Mouse (Mus musculus) hindbrain, postnatal 0 days (tissue): Measurements from ENCODE around the gene Parp9. TPM values are rescaled to one million over a fixed set of nuclear protein-coding genes. Genes with fewer than 3 reads are reported as not detected.
"Not testable (repeated sequence)": the region's sequence is repeated elsewhere in the genome, so short reads cannot be mapped to it uniquely, and the experiment has no call there.

Experiments used
- ATAC-seq: fragments of 200-750 bp; cut with Nextera tagmentation; 2 replicates; pipeline ENCODE4 v1.8.0; 2017; ENCODE audit warnings: mild to moderate bottlenecking, moderate TSS enrichment, moderate library complexity
- DNase-seq: peaks from one replicate; pipeline ENCODE4 v3.0.0-alpha.2; 2015; ENCODE audit warnings: low spot score
- H3K27ac ChIP-seq: fragments of 300-500 bp; sonication (generic); 2 replicates; pipeline ENCODE4 v1.5.1; 2014; ENCODE audit warnings: mild to moderate bottlenecking
- H3K27me3 ChIP-seq: fragments of 300-500 bp; sonication (generic); 2 replicates; pipeline ENCODE4 v1.6.1; 2014; ENCODE audit warnings: low read length, mixed read lengths; ENCODE audit not compliant: insufficient read depth
- H3K36me3 ChIP-seq: fragments of 300-500 bp; sonication (generic); 2 replicates; pipeline ENCODE4 v1.6.1; 2014; ENCODE audit warnings: low read length, mixed read lengths; ENCODE audit not compliant: insufficient read depth
- H3K4me1 ChIP-seq: fragments of 300-500 bp; sonication (generic); 2 replicates; pipeline ENCODE4 v1.6.1; 2014; ENCODE audit warnings: antibody characterized with exemption, low read length, mixed read lengths; ENCODE audit not compliant: insufficient read depth
- H3K4me2 ChIP-seq: fragments of 300-500 bp; sonication (generic); 2 replicates; pipeline ENCODE4 v1.6.1; 2014; ENCODE audit warnings: low read depth, mild to moderate bottlenecking, low read length, moderate library complexity, mixed read lengths
- H3K4me3 ChIP-seq: fragments of 300-500 bp; sonication (generic); 2 replicates; pipeline ENCODE4 v1.5.1; 2014; ENCODE audit warnings: low read length
- H3K9ac ChIP-seq: fragments of 300-500 bp; sonication (generic); replicated peaks from 2 replicates; pipeline ENCODE4 v1.6.1; 2014; ENCODE audit warnings: mild to moderate bottlenecking, low read length, moderate library complexity, mixed read lengths
- H3K9me3 ChIP-seq: fragments of 300-500 bp; sonication (generic); 2 replicates; pipeline ENCODE4 v1.6.1; 2016; ENCODE audit warnings: low read length, mixed read lengths
- CTCF ChIP-seq: IDR thresholded peaks from 2 replicates; pipeline ENCODE4 v1.5.1; 2016; ENCODE audit warnings: antibody characterized with exemption, control low read depth, low read depth
- WGBS: fragments of 180-500 bp; shearing (Covaris S2); extraction: QIAGEN DNeasy Blood & Tissue Kit; methylation state at CpG from one replicate; pipeline ENCODE4 v1.1.7; 2014; 5-methylcytosine and 5-hydroxymethylcytosine counted together
- polyA plus RNA-seq: library from polyadenylated mRNA; unstranded; fragments of >200 nt; fragmentation: Nextera tagmentation; extraction: Ambion mirVana; gene quantifications from 2 replicates; pipeline ENCODE4 v1.2.1, GENCODE M21; 2015
- total RNA-seq: library from RNA; depleted of rRNA; stranded (reverse); fragments of >200 nt; gene quantifications from 2 replicates; pipeline ENCODE4 v1.2.3, GENCODE M21; 2014

Gene Parp9
- total and polyA plus RNA-seq, 2 experiments from 2014 or later = 2.5 to 3.6 TPM

DNA sequence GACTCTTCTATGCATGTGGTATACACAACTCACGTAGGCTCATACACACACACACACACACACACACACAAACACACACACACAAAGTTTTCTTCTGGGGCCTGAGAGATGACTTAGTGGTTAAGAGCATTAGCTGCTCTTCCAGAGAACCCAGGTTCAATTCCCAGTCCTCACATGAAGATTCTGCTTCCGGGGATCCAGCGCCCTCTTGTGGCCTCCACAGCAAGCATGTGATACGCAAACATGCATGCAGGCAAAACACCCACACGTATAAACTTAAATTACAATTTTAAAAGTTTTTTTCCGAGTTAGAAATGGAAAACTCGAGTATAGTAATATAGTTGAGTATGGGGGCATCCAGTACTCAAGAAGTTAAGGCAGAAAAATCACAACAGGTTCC, 3.1 kb downstream of the Parp9 start:
- Histone ChIP-seq H3K4me3 (no peak overlapping the region), H3K36me3 (no peaks in the 10 kb centered on the region), H3K9ac (no peak overlapping the region), H3K27ac (no peak overlapping the region), H3K4me1 (no peaks in the 10 kb centered on the region; the same call in 1 of the 2 replicates), H3K27me3 (no peaks in the 10 kb centered on the region), H3K4me2 (no peak overlapping the region), H3K9me3 (no peaks in the 10 kb centered on the region)
- DNase-seq = no peak
- no peak for ATAC-seq
- peak; percentile 42 for TF ChIP-seq CTCF
- 88% methylated on average over 7 of the region's 7 CpGs for WGBS

DNA sequence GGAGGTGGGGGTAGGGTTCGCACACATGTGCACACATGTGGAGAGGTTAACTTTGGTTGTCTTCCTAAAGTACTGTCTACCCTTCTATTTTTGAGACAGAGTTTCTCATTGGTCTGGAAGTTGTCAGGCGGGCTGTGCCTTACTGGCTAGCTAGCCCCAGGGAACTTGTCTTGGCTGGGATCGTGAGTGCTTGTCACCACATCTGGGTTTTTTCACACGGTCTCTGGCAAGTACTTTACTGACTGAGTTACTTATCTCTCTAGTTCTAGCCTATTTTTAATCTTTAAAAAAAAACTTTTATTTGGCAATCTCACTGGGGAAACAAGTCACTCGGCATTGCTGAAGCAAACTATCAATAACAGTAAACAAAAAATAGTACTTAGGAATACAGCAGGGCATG, 11.0 kb downstream of the Parp9 start:
- Histone ChIP-seq H3K27me3 (no peaks in the 10 kb centered on the region), H3K36me3 (no peaks in the 10 kb centered on the region), H3K4me1 (no peaks in the 10 kb centered on the region), H3K9ac (no peak overlapping the region), H3K9me3 (no peaks in the 10 kb centered on the region), H3K4me3 (no peak overlapping the region), H3K4me2 (no peak overlapping the region), H3K27ac (no peak overlapping the region)
- ATAC-seq (no peak), DNase-seq (no peak)
- no peak for TF ChIP-seq CTCF
- WGBS = 84% methylated on average over 5 of the region's 5 CpGs

DNA sequence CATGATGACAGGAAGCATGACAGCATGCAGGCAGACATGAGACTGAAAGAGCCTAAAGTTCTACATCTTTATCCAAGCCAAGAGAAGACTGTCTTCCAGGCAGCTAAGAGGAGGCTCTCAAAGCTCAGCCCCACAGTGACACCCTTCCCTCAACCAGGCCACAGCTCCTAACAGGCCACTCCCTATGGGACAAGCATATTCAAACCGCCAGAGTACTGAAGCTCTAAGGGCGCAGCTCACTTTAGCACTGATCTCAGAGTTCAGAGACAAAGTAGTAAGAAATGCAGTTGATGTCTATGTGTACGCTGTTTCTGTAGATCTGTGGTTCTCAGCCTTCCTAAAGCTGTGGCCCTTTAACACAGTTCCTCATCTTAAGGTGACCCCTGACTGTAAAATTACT, 12.9 kb downstream of the Parp9 start:
- WGBS = 91% methylated on average over 3 of the region's 3 CpGs
- Histone ChIP-seq H3K9me3 (no peaks in the 10 kb centered on the region), H3K4me1 (no peaks in the 10 kb centered on the region), H3K4me2 (no peak overlapping the region), H3K36me3 (no peaks in the 10 kb centered on the region), H3K27me3 (no peaks in the 10 kb centered on the region), H3K4me3 (no peak overlapping the region), H3K27ac (no peak overlapping the region), H3K9ac (no peak overlapping the region)
- DNase-seq (no peak), ATAC-seq (no peak)
- TF ChIP-seq CTCF = no peak

DNA sequence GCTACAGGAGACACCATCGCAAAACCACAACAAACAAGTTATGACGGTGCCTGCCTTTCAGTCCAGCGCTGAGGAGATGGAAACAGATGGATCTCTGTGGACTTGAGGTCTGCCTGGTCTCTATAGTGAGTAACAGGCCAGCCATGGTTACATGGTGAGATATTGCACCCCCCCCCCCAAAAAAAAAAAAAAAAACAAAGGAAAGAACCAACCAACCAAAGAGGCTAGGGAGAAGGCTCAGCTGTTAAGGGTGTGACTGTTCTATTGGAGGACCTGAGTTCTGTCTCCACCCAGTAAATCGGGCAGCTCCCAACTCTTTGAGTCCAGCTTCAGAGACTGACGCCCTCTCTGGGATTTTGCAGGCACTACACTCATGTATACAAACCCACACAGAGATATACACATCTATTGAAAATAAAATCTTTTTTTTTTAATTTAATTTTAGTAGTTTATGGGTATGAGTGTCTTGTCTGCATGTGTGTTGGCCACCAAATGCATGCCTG, 14.4 kb downstream of the Parp9 start:
- no peak overlapping the region for H3K4me2 ChIP-seq
- 91% methylated on average over 5 of the region's 5 CpGs for WGBS

DNA sequence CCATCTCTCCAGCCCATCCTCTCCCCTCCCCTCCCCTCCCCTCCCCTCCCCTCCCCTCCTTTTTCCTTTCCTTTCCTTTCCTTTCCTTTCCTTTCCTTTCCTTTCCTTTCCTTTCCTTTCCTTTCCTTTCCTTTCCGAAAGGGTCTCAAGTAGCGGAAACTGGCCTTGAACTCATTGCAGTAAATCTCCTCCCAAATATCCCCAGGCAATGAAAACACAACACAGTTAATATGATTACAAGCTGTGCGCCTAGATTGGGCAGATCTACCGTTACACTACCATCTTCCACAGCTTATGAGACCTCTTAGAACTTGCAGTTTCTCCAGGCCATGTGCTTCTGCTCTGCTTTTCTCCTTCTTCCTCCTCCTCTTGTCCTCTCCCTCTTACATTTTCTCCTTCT, 27.7 kb downstream of the Parp9 start:
- WGBS = 63% methylated on average over 2 of the region's 4 CpGs
- H3K4me3 ChIP-seq = not testable (repeated sequence)

More for the DNA sequence above, 14.4 kb downstream of the Parp9 start:
- DNase-seq = no peak
- H3K36me3 ChIP-seq = no peaks in the 10 kb centered on the region
- H3K27me3 ChIP-seq = no peaks in the 10 kb centered on the region
- no peak overlapping the region for H3K9ac ChIP-seq
- ATAC-seq = no peak
- no peaks in the 10 kb centered on the region for H3K9me3 ChIP-seq
- no peak for TF ChIP-seq CTCF
- no peaks in the 10 kb centered on the region for H3K4me1 ChIP-seq
- H3K27ac ChIP-seq = no peak overlapping the region
- no peak overlapping the region for H3K4me3 ChIP-seq

DNA sequence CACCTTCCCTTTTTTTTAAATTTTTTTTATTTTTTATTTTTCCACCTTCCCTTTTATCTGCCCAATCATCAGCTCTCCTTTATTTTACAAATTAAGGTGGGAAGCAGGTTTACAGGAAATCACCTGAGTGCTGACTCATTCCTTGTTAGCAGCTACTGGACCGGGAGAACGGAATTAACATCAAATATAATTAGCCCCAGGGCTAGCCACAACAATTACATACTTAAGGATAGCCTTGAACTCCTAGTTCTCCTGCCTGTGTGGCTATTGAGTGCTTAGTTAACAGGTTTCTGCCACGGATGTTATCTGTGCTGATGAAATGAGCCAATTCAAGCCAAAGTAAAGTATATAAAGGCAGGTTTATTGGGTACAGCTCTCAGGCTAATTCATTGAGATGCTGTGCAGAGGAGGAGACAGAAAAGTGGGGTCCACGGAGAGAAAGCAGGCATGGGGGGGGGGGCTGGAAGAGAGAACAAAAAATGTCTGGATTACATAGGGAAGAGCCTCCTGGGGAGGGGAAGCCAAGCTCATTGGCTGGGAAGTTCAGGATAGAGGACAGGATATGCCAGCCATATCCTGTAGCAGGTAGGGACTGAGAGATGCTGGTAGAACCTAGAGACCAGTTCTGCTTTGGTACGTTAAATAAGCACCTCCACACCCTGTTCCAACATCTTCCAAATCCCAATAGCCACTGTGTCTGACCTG, 28.3 kb downstream of the Parp9 start:
- no peaks in the 10 kb centered on the region for H3K9me3 ChIP-seq
- WGBS = 57% methylated on average over 5 of the region's 5 CpGs
- no peak overlapping the region for H3K4me3 ChIP-seq
- no peak for TF ChIP-seq CTCF
- H3K4me2 ChIP-seq = no peak overlapping the region
- no peaks in the 10 kb centered on the region for H3K4me1 ChIP-seq
- H3K36me3 ChIP-seq = no peaks in the 10 kb centered on the region
- ATAC-seq (no peak), DNase-seq (no peak)
- H3K9ac ChIP-seq = no peak overlapping the region
- no peaks in the 10 kb centered on the region for H3K27me3 ChIP-seq
- no peak overlapping the region for H3K27ac ChIP-seq

More for the DNA sequence above, 27.7 kb downstream of the Parp9 start:
- not testable (repeated sequence) for ATAC-seq, H3K4me1 ChIP-seq, H3K36me3 ChIP-seq, H3K27ac ChIP-seq, H3K4me2 ChIP-seq, H3K27me3 ChIP-seq, H3K9ac ChIP-seq, DNase-seq, H3K9me3 ChIP-seq

DNA sequence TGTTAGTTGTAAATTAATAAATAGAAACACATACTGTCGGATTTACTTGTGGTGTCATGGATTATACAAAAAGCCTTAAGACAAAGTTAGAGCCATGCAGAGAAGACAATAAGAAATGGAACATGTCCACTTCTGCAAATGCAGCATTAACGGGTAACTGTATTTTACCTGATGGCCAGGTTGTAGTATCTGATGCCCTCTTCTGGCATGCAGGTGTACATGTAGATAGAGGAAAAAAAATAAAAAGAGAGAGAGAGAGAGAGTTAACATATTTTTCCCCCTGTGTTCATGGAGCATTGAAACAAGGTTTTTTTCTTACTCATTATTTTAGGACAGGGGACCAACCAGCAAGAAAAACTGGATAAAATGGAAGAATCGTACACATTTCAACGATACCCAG, 29.0 kb downstream of the Parp9 start:
- WGBS = 86% methylated on average over 4 of the region's 4 CpGs
- peak; percentile 36 for DNase-seq
- no peaks in the 10 kb centered on the region for H3K27me3 ChIP-seq
- no peaks in the 10 kb centered on the region for H3K9me3 ChIP-seq
- TF ChIP-seq CTCF = peak; percentile 67
- no peaks in the 10 kb centered on the region for H3K4me1 ChIP-seq
- no peak overlapping the region for H3K9ac ChIP-seq
- no peak overlapping the region for H3K4me3 ChIP-seq
- ATAC-seq = no peak
- no peak overlapping the region for H3K4me2 ChIP-seq
- H3K36me3 ChIP-seq = no peaks in the 10 kb centered on the region
- H3K27ac ChIP-seq = no peak overlapping the region
